Mouse (Mus musculus): ENCODE results near the gene Ache. TPM values are rescaled to one million over a fixed set of nuclear protein-coding genes. Genes with fewer than 3 reads are reported as not detected.
"Not testable (repeated sequence)": the region's sequence is repeated elsewhere in the genome, so short reads cannot be mapped to it uniquely, and the experiment has no call there.

Gene Ache
- polyA plus RNA-seq, 1 experiment, result 10.9 TPM

- peak in 2 of 3 experiments; percentile 25 to 57 for TF ChIP-seq MYOD1 (IDR thresholded peaks at IDR 0.05; ENCODE audit: control insufficient read depth in 1 of 3, insufficient read length in 2 of 3, low read depth in 2 of 3)
- no peak for TF ChIP-seq MAX (IDR thresholded peaks at IDR 0.05; ENCODE audit: low read depth)
- TF ChIP-seq CEBPB (IDR thresholded peaks at IDR 0.05; ENCODE audit: insufficient read depth, poor library complexity, severe bottlenecking), result no peak
- TF ChIP-seq MYOG (IDR thresholded peaks at IDR 0.05; ENCODE audit: control insufficient read depth in 1 of 3, insufficient read depth in 1 of 3, insufficient read length in 2 of 3, low read depth in 2 of 3), result peak; percentile 22 to 60 (median 55)
- no peak for TF ChIP-seq TCF12 (IDR thresholded peaks at IDR 0.05; ENCODE audit: insufficient read depth, poor library complexity, severe bottlenecking)
- no peak overlapping the region for H3K4me3 ChIP-seq
These were observed 9.7 kb upstream of the Ache start for GRCm38 (mm10) chr5:137277360-137278342.

GRCm38 (mm10) chr5:137284411-137284810 lies 2.9 kb upstream of the Ache start:
- H3K4me2 ChIP-seq (ENCODE audit: low read depth); H3K79me2 ChIP-seq (ENCODE audit: control insufficient read depth, insufficient read depth); H3K36me3 ChIP-seq (ENCODE audit: control insufficient read depth, insufficient read depth); H3ac ChIP-seq (ENCODE audit: control insufficient read depth, insufficient read length); H3K4me3 ChIP-seq: not testable (repeated sequence)
- peaks cover 19% of the 10 kb centered on the region for H3K27me3 ChIP-seq (ENCODE audit: control insufficient read depth, insufficient read depth, insufficient read length)

More at GRCm38 (mm10) chr5:137277360-137278342, 9.7 kb upstream of the Ache start:
- Histone ChIP-seq H3K79me2 (ENCODE audit: control insufficient read depth, insufficient read depth) (no peaks in the 10 kb centered on the region), H3K27me3 (ENCODE audit: control insufficient read depth, insufficient read depth, insufficient read length) (peaks cover 37% of the 10 kb centered on the region), H3ac (ENCODE audit: control insufficient read depth, insufficient read length) (no peak overlapping the region), H3K36me3 (ENCODE audit: control insufficient read depth, insufficient read depth) (no peaks in the 10 kb centered on the region), H3K4me2 (ENCODE audit: low read depth) (peak overlapping the region; percentile 32)

GRCm38 (mm10) chr5:137285045-137285444 lies 2.3 kb upstream of the Ache start:
- TF ChIP-seq CEBPB (IDR thresholded peaks at IDR 0.05; ENCODE audit: insufficient read depth, poor library complexity, severe bottlenecking) (no peak), E2F4 (IDR thresholded peaks at IDR 0.05; ENCODE audit: insufficient read depth) (no peak), USF1 (IDR thresholded peaks at IDR 0.05; ENCODE audit: low read depth) (no peak), TCF3 (IDR thresholded peaks at IDR 0.05; ENCODE audit: insufficient read length, low read depth) (no peak), TCF12 (IDR thresholded peaks at IDR 0.05; ENCODE audit: insufficient read depth, poor library complexity, severe bottlenecking) (no peak), REST (IDR thresholded peaks at IDR 0.05; ENCODE audit: insufficient read depth, insufficient read length) (no peak)
- H3K36me3 ChIP-seq (ENCODE audit: control insufficient read depth, insufficient read depth), result no peaks in the 10 kb centered on the region
- H3ac ChIP-seq (ENCODE audit: control insufficient read depth, insufficient read length), result no peak overlapping the region
- H3K79me2 ChIP-seq (ENCODE audit: control insufficient read depth, insufficient read depth), result no peaks in the 10 kb centered on the region
- H3K27me3 ChIP-seq (ENCODE audit: control insufficient read depth, insufficient read depth, insufficient read length), result peaks cover 17% of the 10 kb centered on the region
- no peak overlapping the region for H3K4me2 ChIP-seq (ENCODE audit: low read depth)
- no peak overlapping the region for H3K4me3 ChIP-seq

GRCm38 (mm10) chr5:137285986-137286385 lies 1.3 kb upstream of the Ache start:
- Histone ChIP-seq H3K27me3 (ENCODE audit: control insufficient read depth, insufficient read depth, insufficient read length) (peaks cover 12% of the 10 kb centered on the region), H3ac (ENCODE audit: control insufficient read depth, insufficient read length) (no peak overlapping the region), H3K4me2 (ENCODE audit: low read depth) (no peak overlapping the region), H3K4me3 (no peak overlapping the region), H3K79me2 (ENCODE audit: control insufficient read depth, insufficient read depth) (no peaks in the 10 kb centered on the region), H3K36me3 (ENCODE audit: control insufficient read depth, insufficient read depth) (no peaks in the 10 kb centered on the region)
- TF ChIP-seq POLR2AphosphoS2 (IDR thresholded peaks at IDR 0.05; ENCODE audit: insufficient read length, low read depth) (no peak), MAX (IDR thresholded peaks at IDR 0.05; ENCODE audit: low read depth) (no peak), TCF3 (IDR thresholded peaks at IDR 0.05; ENCODE audit: insufficient read length, low read depth) (no peak), USF1 (IDR thresholded peaks at IDR 0.05; ENCODE audit: low read depth) (no peak), SRF (IDR thresholded peaks at IDR 0.05; ENCODE audit: control insufficient read depth, insufficient read length, low read depth) (no peak), E2F4 (IDR thresholded peaks at IDR 0.05; ENCODE audit: insufficient read depth) (no peak), MYOD1 (IDR thresholded peaks at IDR 0.05; ENCODE audit: control insufficient read depth in 1 of 3, insufficient read length in 2 of 3, low read depth in 2 of 3) (no peak), REST (IDR thresholded peaks at IDR 0.05; ENCODE audit: insufficient read depth, insufficient read length) (no peak), CEBPB (IDR thresholded peaks at IDR 0.05; ENCODE audit: insufficient read depth, poor library complexity, severe bottlenecking) (no peak), POLR2A (IDR thresholded peaks at IDR 0.05; ENCODE audit: insufficient read length, low read depth) (no peak), TCF12 (IDR thresholded peaks at IDR 0.05; ENCODE audit: insufficient read depth, poor library complexity, severe bottlenecking) (no peak), MYOG (IDR thresholded peaks at IDR 0.05; ENCODE audit: control insufficient read depth in 1 of 3, insufficient read depth in 1 of 3, insufficient read length in 2 of 3, low read depth in 2 of 3) (no peak)

GRCm38 (mm10) chr5:137286655-137287031 lies 676 bp upstream of the Ache start:
- H3K36me3 ChIP-seq (ENCODE audit: control insufficient read depth, insufficient read depth), result no peaks in the 10 kb centered on the region
- H3K79me2 ChIP-seq (ENCODE audit: control insufficient read depth, insufficient read depth), result no peaks in the 10 kb centered on the region
- H3K27me3 ChIP-seq (ENCODE audit: control insufficient read depth, insufficient read depth, insufficient read length), result peaks cover 16% of the 10 kb centered on the region
- H3ac ChIP-seq (ENCODE audit: control insufficient read depth, insufficient read length), result no peak overlapping the region
- peak overlapping the region; percentile 19 for H3K4me3 ChIP-seq
- TF ChIP-seq POLR2AphosphoS2 (IDR thresholded peaks at IDR 0.05; ENCODE audit: insufficient read length, low read depth) (no peak), POLR2A (IDR thresholded peaks at IDR 0.05; ENCODE audit: insufficient read length, low read depth) (no peak), USF1 (IDR thresholded peaks at IDR 0.05; ENCODE audit: low read depth) (no peak), CEBPB (IDR thresholded peaks at IDR 0.05; ENCODE audit: insufficient read depth, poor library complexity, severe bottlenecking) (no peak), MYOD1 (IDR thresholded peaks at IDR 0.05; ENCODE audit: control insufficient read depth in 1 of 3, insufficient read length in 2 of 3, low read depth in 2 of 3) (peak in 1 of 3 experiments; percentile 13), MAX (IDR thresholded peaks at IDR 0.05; ENCODE audit: low read depth) (no peak), MYOG (IDR thresholded peaks at IDR 0.05; ENCODE audit: control insufficient read depth in 1 of 3, insufficient read depth in 1 of 3, insufficient read length in 2 of 3, low read depth in 2 of 3) (no peak), E2F4 (IDR thresholded peaks at IDR 0.05; ENCODE audit: insufficient read depth) (no peak)
- H3K4me2 ChIP-seq (ENCODE audit: low read depth), result peak overlapping the region; percentile 58

Data from myocyte (in vitro differentiated cells).